Mouse (Mus musculus) small intestine, adult 2 months (tissue): ENCODE data around the gene Mrap2. TPM values are rescaled to one million over a fixed set of nuclear protein-coding genes. Genes with fewer than 3 reads are reported as not detected.

Experiments
- H3K27ac ChIP-seq: fragments of 200-500 bp; 2 replicates; pipeline ENCODE4 v1.5.1; 2012; ENCODE audit warnings: low read depth, low read length, control low read depth, inconsistent platforms; ENCODE audit not compliant: insufficient read depth
- H3K27me3 ChIP-seq: fragments of 200-500 bp; 2 replicates; pipeline ENCODE4 v1.6.1; 2012; ENCODE audit warnings: mild to moderate bottlenecking, moderate library complexity, low read length, inconsistent platforms; ENCODE audit not compliant: control insufficient read depth, insufficient read depth
- H3K36me3 ChIP-seq: fragments of 200-500 bp; 2 replicates; pipeline ENCODE4 v1.6.1; 2012; ENCODE audit warnings: mild to moderate bottlenecking, low read length, control low read depth, inconsistent platforms; ENCODE audit not compliant: control insufficient read depth, insufficient read depth
- H3K4me1 ChIP-seq: fragments of 200-500 bp; 2 replicates; pipeline ENCODE4 v1.6.1; 2012; ENCODE audit warnings: low read length, inconsistent platforms, mixed read lengths; ENCODE audit not compliant: control insufficient read depth, insufficient read depth, insufficient read length
- H3K4me3 ChIP-seq: fragments of 200-500 bp; 2 replicates; pipeline ENCODE4 v1.5.1; 2012; ENCODE audit warnings: low read depth, mild to moderate bottlenecking, control low read depth, inconsistent platforms, low read length, moderate library complexity
- CTCF ChIP-seq: fragments of 200-500 bp; IDR thresholded peaks from 2 replicates; pipeline ENCODE4 v1.5.1; 2012; ENCODE audit warnings: low read depth, mild to moderate bottlenecking, control low read depth, inconsistent platforms, low read length, moderate library complexity, mixed read lengths; ENCODE audit not compliant: insufficient replicate concordance, insufficient read length; ENCODE audit errors: extremely low read depth
- POLR2A ChIP-seq: fragments of 200-500 bp; IDR thresholded peaks from 2 replicates; pipeline ENCODE4 v1.6.1; 2012; ENCODE audit warnings: low read depth, mild to moderate bottlenecking, control low read depth, inconsistent platforms, low read length, moderate library complexity
- WGBS: fragments of 180-500 bp; shearing (Covaris S2); methylation state at CpG from one replicate; pipeline ENCODE4 v1.1.7; 2018; 5-methylcytosine and 5-hydroxymethylcytosine counted together
- polyA plus RNA-seq: library from polyadenylated mRNA; depleted of rRNA; stranded (reverse); fragments of >200 nt; gene quantifications from 2 replicates; pipeline ENCODE4 v1.2.3, GENCODE M21; 2012

Mrap2 gene
- polyA plus RNA-seq, 1 experiment = 0.09 TPM

DNA sequence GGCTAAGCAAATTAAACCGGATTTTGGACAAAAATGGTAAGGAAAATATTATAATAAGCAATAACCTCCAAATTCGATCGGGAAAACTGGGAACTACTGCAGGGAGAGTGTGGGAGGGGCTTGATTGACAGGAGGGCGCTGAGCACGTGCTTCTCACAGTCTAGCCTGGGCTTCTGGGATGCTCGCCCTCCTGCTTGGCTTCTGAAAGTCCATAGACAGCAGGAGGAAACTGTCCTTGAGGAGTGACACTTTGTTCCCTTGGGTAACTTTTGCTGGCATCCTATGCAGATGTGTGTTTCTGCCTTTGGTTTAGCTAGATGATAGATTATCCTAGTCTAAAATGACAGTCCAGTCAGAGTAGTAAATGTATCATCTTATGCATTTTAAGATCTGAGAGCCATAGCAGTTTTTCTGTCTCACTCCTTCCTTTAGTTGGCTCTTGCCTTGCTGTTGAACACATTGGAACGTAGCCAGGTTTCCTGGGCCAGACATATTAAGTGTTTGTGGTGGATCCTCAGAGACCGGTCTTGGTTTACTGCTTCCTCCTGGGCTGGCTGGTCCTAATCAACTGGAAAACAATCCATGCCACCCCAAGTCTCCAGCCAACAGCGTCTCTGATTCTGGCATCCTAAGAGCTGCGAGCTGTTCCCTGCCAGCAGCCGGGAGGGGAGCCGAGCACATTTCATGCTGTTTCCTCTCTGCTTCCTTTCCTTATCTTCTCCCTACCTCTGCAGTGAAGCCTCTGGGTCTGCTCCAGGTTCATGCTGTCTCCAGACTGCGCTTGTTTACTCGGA lies 8.1 kb upstream of the Mrap2 start:
- WGBS = 59% methylated on average over 14 of the region's 14 CpGs
- Histone ChIP-seq H3K36me3 (no peaks in the 10 kb centered on the region), H3K4me3 (no peak overlapping the region), H3K27me3 (no peaks in the 10 kb centered on the region), H3K27ac (no peak overlapping the region), H3K4me1 (no peaks in the 10 kb centered on the region)
- TF ChIP-seq CTCF (no peak), POLR2A (no peak)

DNA sequence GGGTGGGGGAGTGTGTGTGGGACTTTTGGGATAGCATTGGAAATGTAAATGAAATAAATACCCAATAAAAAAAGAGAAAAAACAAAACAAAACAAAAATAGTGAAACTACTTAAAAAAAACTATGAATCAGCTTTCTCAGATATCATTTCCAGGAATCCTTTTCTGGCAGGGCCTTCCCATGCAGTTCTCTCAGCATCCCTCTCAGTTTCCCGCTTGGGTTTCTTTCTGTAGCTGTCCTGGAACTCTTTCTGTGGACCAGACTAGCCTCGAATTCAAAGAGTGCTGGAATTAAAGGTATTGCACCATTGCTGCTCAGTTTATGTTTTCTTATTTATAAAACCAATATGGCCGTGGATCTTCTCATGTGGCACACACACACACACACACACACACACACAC lies 1.0 kb upstream of the Mrap2 start:
- Histone ChIP-seq H3K36me3 (no peaks in the 10 kb centered on the region), H3K27ac (no peak overlapping the region), H3K27me3 (0 out of 2 replicates have a peak, but pooled peaks cover 8% of the 10 kb centered on the region), H3K4me3 (no peak overlapping the region), H3K4me1 (no peaks in the 10 kb centered on the region)
- 72% methylated on average over 3 of the region's 3 CpGs for WGBS
- no peak for TF ChIP-seq POLR2A
- no peak for TF ChIP-seq CTCF

DNA sequence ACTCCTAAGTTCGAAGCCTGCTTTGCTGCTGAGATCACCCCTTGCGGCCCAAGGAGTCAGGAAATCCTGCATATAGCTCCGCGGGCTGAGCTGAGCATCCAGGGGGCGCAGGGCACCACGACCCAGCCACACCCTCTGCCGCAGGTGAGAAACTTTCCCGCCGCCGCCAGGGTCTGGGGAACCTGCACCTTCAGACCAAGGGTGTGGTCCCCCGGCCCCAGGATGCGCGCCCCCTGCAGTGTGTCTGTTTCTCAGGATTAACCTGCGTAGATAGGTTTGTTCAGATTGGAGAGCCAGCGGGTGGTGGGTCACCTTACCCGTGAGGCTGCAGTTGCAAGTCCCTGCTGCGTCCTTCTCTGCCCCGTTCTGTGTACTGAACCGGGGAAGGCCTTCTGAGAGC lies 426 bp downstream of the Mrap2 start:
- no peaks in the 10 kb centered on the region for H3K4me1 ChIP-seq
- 0 out of 2 replicates have a peak, but pooled peaks cover 8% of the 10 kb centered on the region for H3K27me3 ChIP-seq
- H3K27ac ChIP-seq = no peak overlapping the region
- WGBS = 3% methylated on average over 19 of the region's 19 CpGs
- TF ChIP-seq POLR2A (no peak), CTCF (no peak)
- H3K36me3 ChIP-seq = no peaks in the 10 kb centered on the region
- no peak overlapping the region for H3K4me3 ChIP-seq

DNA sequence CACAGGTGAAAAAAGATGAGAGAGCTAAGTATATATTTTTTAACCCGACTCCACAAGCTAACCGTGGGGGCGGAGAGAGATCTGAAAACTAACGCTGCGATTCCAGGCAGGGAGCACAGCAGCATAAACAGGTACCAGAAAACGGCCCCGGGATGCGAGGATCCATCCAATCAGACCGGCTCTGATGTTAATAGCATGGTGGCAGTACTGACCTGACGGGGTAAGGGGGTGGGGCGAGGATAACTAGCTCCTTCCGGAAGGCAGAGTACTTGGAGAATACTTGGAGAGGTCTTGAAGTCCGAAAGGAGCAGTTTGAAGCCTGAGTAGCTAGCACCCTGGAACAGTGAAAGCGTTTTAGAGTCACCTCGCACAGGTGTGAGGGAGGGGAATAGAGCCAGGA lies 1.1 kb downstream of the Mrap2 start:
- H3K27me3 ChIP-seq = 0 out of 2 replicates have a peak, but pooled peaks cover 8% of the 10 kb centered on the region
- H3K4me1 ChIP-seq = no peaks in the 10 kb centered on the region
- no peak overlapping the region for H3K4me3 ChIP-seq
- H3K36me3 ChIP-seq = no peaks in the 10 kb centered on the region
- no peak overlapping the region for H3K27ac ChIP-seq
- TF ChIP-seq CTCF (no peak), POLR2A (no peak)
- 7% methylated on average over 15 of the region's 15 CpGs for WGBS

DNA sequence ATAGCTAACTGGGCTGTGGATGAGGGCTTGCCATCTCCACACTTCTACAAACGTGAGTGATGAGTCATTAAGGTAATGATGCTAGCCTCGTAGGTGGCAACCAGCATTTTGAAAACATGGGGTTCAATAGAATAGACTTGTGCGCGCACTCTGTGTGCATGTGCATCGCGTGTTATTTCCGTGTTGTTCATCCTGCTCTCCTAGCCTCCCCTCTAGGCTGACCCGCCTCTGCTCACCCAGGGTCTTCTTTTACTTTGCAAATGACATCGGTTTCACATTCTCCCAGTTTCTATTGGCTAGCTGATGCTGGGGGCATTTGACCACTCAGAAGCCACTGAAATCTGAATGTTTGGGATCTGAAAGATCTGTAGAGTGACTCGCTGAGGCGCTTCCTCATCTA lies 1.6 kb downstream of the Mrap2 start:
- Histone ChIP-seq H3K27me3 (0 out of 2 replicates have a peak, but pooled peaks cover 8% of the 10 kb centered on the region), H3K36me3 (no peaks in the 10 kb centered on the region), H3K27ac (no peak overlapping the region), H3K4me1 (no peaks in the 10 kb centered on the region), H3K4me3 (no peak overlapping the region)
- WGBS = 46% methylated on average over 11 of the region's 11 CpGs
- TF ChIP-seq POLR2A (no peak), CTCF (no peak)

DNA sequence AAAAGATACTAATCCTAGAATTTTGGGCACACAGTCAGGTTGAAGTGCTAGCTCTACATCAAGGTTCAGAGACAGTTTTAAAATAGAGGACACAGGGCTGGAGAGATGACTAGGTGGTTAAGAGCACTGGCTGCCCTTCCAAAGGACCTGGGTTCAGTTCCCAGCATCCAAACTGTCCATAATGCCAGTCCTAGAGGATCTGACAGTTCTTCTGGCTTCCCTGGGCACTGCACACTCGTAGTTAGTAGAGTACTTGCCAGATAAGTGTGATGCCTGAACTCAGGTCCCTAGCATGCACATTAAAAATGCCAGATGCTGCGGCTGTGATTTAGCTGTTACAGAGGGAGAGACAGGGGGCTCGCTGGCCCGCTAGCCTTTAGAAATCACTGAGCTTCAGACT lies 2.3 kb downstream of the Mrap2 start:
- Histone ChIP-seq H3K4me1 (no peaks in the 10 kb centered on the region), H3K27me3 (0 out of 2 replicates have a peak, but pooled peaks cover 8% of the 10 kb centered on the region), H3K4me3 (no peak overlapping the region), H3K27ac (no peak overlapping the region), H3K36me3 (no peaks in the 10 kb centered on the region)
- 78% methylated on average over 4 of the region's 4 CpGs for WGBS
- TF ChIP-seq POLR2A (no peak), CTCF (no peak)

DNA sequence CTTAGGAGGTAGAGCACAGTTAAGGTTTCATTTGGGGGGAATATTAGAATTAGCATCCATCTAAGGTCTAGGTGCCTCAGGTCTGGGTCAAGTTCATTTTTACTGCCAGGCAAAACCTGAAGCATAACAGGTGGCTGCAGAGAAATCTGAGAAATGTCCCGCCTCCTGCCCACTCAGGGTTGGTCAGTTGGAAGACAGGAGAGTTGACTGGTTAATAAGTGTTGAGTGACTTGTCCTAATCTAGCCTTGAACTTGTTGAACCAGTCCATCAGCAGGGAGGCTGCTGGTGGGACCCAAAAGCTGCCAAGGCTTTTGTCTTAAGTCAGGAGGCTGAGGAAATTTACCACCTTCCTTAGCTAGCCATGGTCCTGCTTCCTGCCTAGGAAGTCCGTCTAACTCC lies 3.8 kb downstream of the Mrap2 start:
- 0 out of 2 replicates have a peak, but pooled peaks cover 8% of the 10 kb centered on the region for H3K27me3 ChIP-seq
- WGBS = 59% methylated on average over 2 of the region's 2 CpGs
- H3K36me3 ChIP-seq = no peaks in the 10 kb centered on the region
- H3K4me3 ChIP-seq = no peak overlapping the region
- H3K4me1 ChIP-seq = no peaks in the 10 kb centered on the region
- H3K27ac ChIP-seq = no peak overlapping the region
- no peak for TF ChIP-seq POLR2A
- no peak for TF ChIP-seq CTCF
